Mouse (Mus musculus) small intestine, adult 2 months (tissue): ENCODE data around the gene Slc16a9. TPM values are rescaled to one million over a fixed set of nuclear protein-coding genes. Genes with fewer than 3 reads are reported as not detected.

Source experiments
- H3K27ac ChIP-seq: fragments of 200-500 bp; 2 replicates; pipeline ENCODE4 v1.5.1; 2012; ENCODE audit warnings: low read depth, low read length, control low read depth, inconsistent platforms; ENCODE audit not compliant: insufficient read depth
- H3K27me3 ChIP-seq: fragments of 200-500 bp; 2 replicates; pipeline ENCODE4 v1.6.1; 2012; ENCODE audit warnings: mild to moderate bottlenecking, moderate library complexity, low read length, inconsistent platforms; ENCODE audit not compliant: control insufficient read depth, insufficient read depth
- H3K36me3 ChIP-seq: fragments of 200-500 bp; 2 replicates; pipeline ENCODE4 v1.6.1; 2012; ENCODE audit warnings: mild to moderate bottlenecking, low read length, control low read depth, inconsistent platforms; ENCODE audit not compliant: control insufficient read depth, insufficient read depth
- H3K4me1 ChIP-seq: fragments of 200-500 bp; 2 replicates; pipeline ENCODE4 v1.6.1; 2012; ENCODE audit warnings: low read length, inconsistent platforms, mixed read lengths; ENCODE audit not compliant: control insufficient read depth, insufficient read depth, insufficient read length
- H3K4me3 ChIP-seq: fragments of 200-500 bp; 2 replicates; pipeline ENCODE4 v1.5.1; 2012; ENCODE audit warnings: low read depth, mild to moderate bottlenecking, control low read depth, inconsistent platforms, low read length, moderate library complexity
- CTCF ChIP-seq: fragments of 200-500 bp; IDR thresholded peaks from 2 replicates; pipeline ENCODE4 v1.5.1; 2012; ENCODE audit warnings: low read depth, mild to moderate bottlenecking, control low read depth, inconsistent platforms, low read length, moderate library complexity, mixed read lengths; ENCODE audit not compliant: insufficient replicate concordance, insufficient read length; ENCODE audit errors: extremely low read depth
- POLR2A ChIP-seq: fragments of 200-500 bp; IDR thresholded peaks from 2 replicates; pipeline ENCODE4 v1.6.1; 2012; ENCODE audit warnings: low read depth, mild to moderate bottlenecking, control low read depth, inconsistent platforms, low read length, moderate library complexity
- WGBS: fragments of 180-500 bp; shearing (Covaris S2); methylation state at CpG from one replicate; pipeline ENCODE4 v1.1.7; 2018; 5-methylcytosine and 5-hydroxymethylcytosine counted together
- polyA plus RNA-seq: library from polyadenylated mRNA; depleted of rRNA; stranded (reverse); fragments of >200 nt; gene quantifications from 2 replicates; pipeline ENCODE4 v1.2.3, GENCODE M21; 2012

Gene Slc16a9
- polyA plus RNA-seq, 1 experiment = 0.35 TPM

DNA sequence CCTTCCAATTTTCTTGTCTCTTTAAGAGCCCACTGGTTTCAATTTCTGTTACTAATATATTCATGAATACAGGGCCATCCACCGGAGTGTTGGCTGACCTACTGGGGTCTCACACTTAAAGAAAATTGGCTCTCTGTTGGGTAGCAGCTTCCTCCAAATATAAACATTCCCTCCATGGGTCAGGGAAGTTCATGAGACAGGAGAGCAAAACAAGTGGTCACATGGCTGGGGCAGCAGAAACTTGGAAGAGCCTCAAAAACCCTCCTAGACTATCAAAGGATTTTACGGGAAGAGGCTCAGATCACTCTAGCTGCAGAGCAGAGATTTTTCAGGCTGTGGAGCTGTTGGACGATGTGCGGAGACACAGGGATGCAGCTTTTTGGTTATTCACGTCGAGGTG, 19.1 kb upstream of the Slc16a9 start:
- no peak for TF ChIP-seq POLR2A
- TF ChIP-seq CTCF = no peak
- Histone ChIP-seq H3K4me3 (no peak overlapping the region), H3K27me3 (no peaks in the 10 kb centered on the region), H3K27ac (peak overlapping the region; percentile 21; the same call in 1 of the 2 replicates), H3K36me3 (no peaks in the 10 kb centered on the region), H3K4me1 (peaks cover 2% of the 10 kb centered on the region; the same call in 1 of the 2 replicates)
- 68% methylated on average over 6 of the region's 6 CpGs for WGBS

DNA sequence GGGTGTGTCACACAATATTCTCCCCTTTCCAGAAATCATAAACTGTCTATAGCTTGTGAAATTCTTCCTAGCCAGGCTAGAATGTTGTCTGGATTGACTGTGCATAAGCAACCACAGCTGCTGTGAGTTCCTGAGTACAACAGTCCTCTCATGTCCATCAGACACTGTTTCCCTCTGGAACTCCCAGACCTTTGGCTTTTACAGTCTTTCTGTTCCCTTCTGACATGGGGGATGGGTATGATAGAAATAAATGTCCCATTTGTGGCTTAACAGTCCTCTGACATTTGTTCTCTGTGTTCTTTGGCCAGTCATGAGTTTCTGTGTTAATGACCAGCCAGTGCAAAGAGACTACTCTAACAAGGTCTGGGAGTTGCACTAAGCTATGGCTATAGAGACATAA, 18.3 kb upstream of the Slc16a9 start:
- no peaks in the 10 kb centered on the region for H3K36me3 ChIP-seq
- TF ChIP-seq POLR2A = no peak
- no peak for TF ChIP-seq CTCF
- no peaks in the 10 kb centered on the region for H3K27me3 ChIP-seq
- H3K27ac ChIP-seq = no peak overlapping the region
- H3K4me3 ChIP-seq = no peak overlapping the region
- H3K4me1 ChIP-seq = peaks cover 2% of the 10 kb centered on the region; the same call in 1 of the 2 replicates

DNA sequence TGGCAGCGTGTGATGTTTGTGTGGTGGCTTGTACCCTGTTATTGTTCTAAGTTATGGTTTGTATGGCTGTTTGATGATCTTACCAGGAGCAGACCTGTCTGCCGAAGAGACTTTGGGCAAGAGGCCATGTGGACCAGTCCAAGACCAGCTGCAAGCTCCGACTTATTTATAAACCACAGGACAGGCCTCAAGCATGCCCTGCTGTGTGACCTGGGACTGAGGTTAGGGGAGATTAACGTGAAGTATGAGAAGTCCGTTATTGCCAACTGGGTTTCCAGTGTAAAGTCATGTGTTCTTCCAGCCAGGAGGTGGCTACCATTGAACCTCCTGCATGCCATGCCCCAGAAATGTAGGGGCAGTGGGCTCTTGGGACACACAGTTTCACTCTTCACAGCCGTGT, 14.5 kb upstream of the Slc16a9 start:
- no peak for TF ChIP-seq POLR2A
- no peak for TF ChIP-seq CTCF
- H3K4me3 ChIP-seq = no peak overlapping the region
- no peak overlapping the region for H3K27ac ChIP-seq
- no peaks in the 10 kb centered on the region for H3K27me3 ChIP-seq
- H3K36me3 ChIP-seq = no peaks in the 10 kb centered on the region
- 81% methylated on average over 6 of the region's 6 CpGs for WGBS
- H3K4me1 ChIP-seq = peaks cover 2% of the 10 kb centered on the region; the same call in 1 of the 2 replicates

DNA sequence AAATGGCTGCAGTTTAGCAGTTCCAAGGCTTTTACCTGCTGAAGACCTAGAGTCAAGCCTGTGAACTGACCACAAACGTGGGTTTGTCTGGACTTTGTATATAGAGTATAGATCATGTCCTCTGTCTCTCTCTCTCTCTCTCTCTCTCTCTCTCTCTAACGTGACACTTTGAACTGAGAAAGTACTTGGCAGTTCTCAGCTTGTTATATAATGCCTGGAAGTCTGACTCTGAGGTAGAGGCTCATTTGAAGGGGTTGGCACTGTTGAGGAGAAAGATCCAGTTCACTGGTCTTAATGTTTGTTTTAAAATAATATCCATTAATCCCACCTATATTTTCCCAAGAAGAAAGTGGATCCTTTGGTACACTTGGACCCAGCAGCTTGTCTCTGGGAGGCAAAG, 7.0 kb upstream of the Slc16a9 start:
- H3K4me3 ChIP-seq = no peak overlapping the region
- no peaks in the 10 kb centered on the region for H3K27me3 ChIP-seq
- no peaks in the 10 kb centered on the region for H3K4me1 ChIP-seq
- no peak for TF ChIP-seq CTCF
- no peak for TF ChIP-seq POLR2A
- 47% methylated on average over 2 of the region's 2 CpGs for WGBS
- no peaks in the 10 kb centered on the region for H3K36me3 ChIP-seq
- H3K27ac ChIP-seq = no peak overlapping the region

DNA sequence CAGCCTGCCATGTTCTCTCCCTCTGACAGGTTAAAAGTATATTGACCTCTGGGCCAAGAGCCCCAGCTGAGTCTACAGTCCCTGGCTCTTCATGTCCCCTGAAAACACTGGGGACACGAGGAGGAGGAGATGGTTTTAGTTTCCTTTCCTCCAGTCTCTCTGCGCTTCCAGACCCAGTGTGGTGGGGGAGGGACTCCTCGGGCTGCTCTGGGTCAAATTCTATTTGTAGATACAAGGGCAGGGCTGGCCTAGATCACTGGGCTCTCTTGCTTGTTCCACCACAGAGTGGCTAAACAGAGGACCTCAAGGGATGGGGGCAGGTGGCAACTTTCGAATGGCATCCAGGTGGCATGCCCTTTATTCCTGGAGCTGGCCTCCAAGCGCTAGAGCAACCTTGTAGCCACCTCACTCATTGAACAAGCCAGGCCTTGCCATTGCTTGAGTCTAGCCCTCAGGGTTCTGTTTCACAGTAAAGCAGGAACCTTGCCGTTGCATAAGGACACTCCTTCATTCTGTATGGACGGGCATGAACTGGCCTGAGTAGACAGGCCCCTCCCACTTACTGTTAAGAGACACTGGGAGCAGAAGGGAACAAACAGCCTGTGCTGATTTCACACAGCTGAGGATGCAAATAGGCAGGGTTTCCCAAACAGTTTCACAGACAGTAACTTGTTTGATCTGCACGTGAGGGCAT, 2.0 kb upstream of the Slc16a9 start:
- H3K27ac ChIP-seq = no peak overlapping the region
- no peaks in the 10 kb centered on the region for H3K36me3 ChIP-seq
- H3K27me3 ChIP-seq = peaks cover 17% of the 10 kb centered on the region
- TF ChIP-seq POLR2A (no peak), CTCF (no peak)
- 44% methylated on average over 8 of the region's 8 CpGs for WGBS
- H3K4me1 ChIP-seq = no peaks in the 10 kb centered on the region
- H3K4me3 ChIP-seq = no peak overlapping the region

DNA sequence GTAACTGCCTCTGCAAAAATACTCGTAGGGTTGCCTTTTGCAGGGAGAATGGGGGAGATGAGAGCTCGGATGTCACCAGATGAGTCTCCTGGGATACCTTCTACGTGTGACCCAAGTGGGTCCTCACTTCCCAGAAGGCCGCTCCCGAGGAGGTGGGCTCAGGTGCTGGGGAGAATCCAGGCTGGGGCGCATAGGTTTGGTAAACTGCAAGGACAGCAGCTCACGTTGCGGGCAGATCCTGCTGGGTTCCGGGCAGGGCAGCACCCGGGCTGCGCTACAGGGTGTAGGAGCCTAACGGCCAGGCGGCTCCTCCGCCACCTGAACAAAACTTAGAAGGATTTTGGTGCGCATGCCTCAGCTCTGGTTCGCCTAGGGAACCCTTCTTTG, 652 bp downstream of the Slc16a9 start:
- Histone ChIP-seq H3K4me1 (no peaks in the 10 kb centered on the region), H3K4me3 (peak overlapping the region; percentile 72), H3K36me3 (no peaks in the 10 kb centered on the region), H3K27me3 (peaks cover 17% of the 10 kb centered on the region), H3K27ac (no peak overlapping the region)
- TF ChIP-seq CTCF (no peak), POLR2A (no peak)
- 3% methylated on average over 16 of the region's 16 CpGs for WGBS

DNA sequence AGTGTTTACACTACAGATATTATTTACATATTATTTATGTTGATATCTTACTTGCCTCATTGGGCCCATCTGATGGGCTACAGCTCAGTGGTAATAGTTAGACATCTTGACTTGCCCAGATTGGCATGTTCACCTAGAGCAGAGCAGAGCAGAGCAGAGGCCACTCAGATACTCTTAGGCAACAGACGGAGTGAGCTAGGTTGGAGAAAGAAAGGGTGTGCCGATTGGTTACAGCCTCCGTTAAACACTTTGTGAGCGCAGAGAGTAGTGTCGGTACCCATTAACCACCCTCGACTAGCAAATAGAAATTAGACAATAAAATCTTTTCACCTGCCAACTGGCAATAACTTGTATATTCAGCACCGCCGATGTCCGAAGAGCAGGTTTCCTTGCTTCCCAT, 1.2 kb downstream of the Slc16a9 start:
- Histone ChIP-seq H3K27ac (no peak overlapping the region), H3K4me1 (no peaks in the 10 kb centered on the region), H3K36me3 (no peaks in the 10 kb centered on the region), H3K4me3 (no peak overlapping the region), H3K27me3 (peaks cover 17% of the 10 kb centered on the region)
- TF ChIP-seq POLR2A (no peak), CTCF (no peak)
- 28% methylated on average over 9 of the region's 9 CpGs for WGBS

DNA sequence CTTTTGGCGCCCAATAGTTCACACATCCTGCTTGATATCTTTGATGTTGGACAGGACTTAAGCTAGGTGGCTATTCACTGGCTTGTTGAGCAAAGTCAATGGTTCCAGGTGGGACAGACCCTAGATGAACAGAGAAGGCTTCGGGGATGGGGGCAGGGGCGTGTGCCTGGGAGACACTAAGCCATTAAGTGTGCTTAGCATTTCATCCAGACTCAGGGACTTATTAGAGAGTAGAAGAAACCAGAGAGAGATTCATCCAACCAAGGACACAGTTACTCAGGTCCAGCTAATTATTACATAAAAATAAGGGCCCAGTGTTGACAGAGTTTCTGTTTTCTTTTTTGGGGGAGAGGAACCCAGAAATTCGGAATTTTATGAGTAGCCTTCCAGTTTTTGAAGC, 5.5 kb downstream of the Slc16a9 start:
- H3K36me3 ChIP-seq = no peaks in the 10 kb centered on the region
- H3K4me3 ChIP-seq = no peak overlapping the region
- no peak overlapping the region for H3K27ac ChIP-seq
- WGBS = 75% methylated on average over 4 of the region's 4 CpGs
- H3K27me3 ChIP-seq = peaks cover under 1% of the 10 kb centered on the region; the same call in 1 of the 2 replicates
- H3K4me1 ChIP-seq = no peaks in the 10 kb centered on the region
- TF ChIP-seq POLR2A (no peak), CTCF (no peak)
